Mouse (Mus musculus) brain, embryonic 14.5 days (tissue): Measurements from ENCODE around the gene Rras2. TPM values are rescaled to one million over a fixed set of nuclear protein-coding genes. Genes with fewer than 3 reads are reported as not detected.
A peak's percentile ranks its signal among the peaks of the same experiment; 100 is the strongest.

Source experiments
- DNase-seq: peaks from one replicate; pipeline ENCODE4 v3.0.0-alpha.2; 2011; ENCODE audit warnings: low read depth
- CTCF ChIP-seq: fragments of 200-500 bp; IDR thresholded peaks from 2 replicates; pipeline ENCODE4 v1.5.1; 2012; ENCODE audit warnings: inconsistent platforms, mild to moderate bottlenecking, moderate library complexity, borderline replicate concordance; ENCODE audit not compliant: insufficient read depth, insufficient read length; ENCODE audit errors: extremely low read depth
- POLR2A ChIP-seq: fragments of 200-500 bp; IDR thresholded peaks from 2 replicates; pipeline ENCODE4 v1.6.1; 2012; ENCODE audit warnings: mild to moderate bottlenecking, inconsistent platforms, borderline replicate concordance; ENCODE audit not compliant: poor library complexity, insufficient read depth, insufficient read length, severe bottlenecking; ENCODE audit errors: extremely low read depth
- polyA plus RNA-seq: library from polyadenylated mRNA; depleted of rRNA; stranded (reverse); fragments of >200 nt; gene quantifications from 2 replicates; pipeline ENCODE4 v1.2.3, GENCODE M21; 2012

Rras2 gene
- polyA plus RNA-seq, 1 experiment = 23.1 TPM

DNA sequence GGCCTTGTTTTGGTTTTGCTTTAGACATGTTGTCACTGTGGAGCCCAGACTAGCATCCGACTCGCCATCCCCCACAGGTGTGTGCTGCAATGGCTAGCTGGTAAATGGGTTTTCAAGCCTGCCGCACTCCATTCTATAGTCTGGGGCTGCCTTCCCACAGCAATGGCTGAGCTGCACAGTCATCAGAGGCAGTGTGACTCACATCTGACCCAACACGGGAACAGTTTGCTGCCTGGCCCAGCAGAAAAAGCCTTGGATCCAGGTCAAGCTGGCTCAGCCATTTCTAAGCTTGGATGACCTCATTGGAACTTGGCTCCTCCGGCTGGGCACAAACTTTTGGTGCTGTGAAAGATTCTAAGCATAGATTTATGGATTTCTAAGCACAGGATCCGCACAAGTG lies 88.0 kb downstream of the Rras2 start:
- DNase-seq = no peak
- TF ChIP-seq CTCF (no peak), POLR2A (no peak)

- no peak for DNase-seq
- no peak for TF ChIP-seq POLR2A
- no peak for TF ChIP-seq CTCF
These were observed 88.8 kb downstream of the Rras2 start for GRCm38 (mm10) chr7:114028828-114029227.

GRCm38 (mm10) chr7:114027406-114027805 lies 90.2 kb downstream of the Rras2 start:
- no peak for DNase-seq

GRCm38 (mm10) chr7:114026923-114027322 lies 90.7 kb downstream of the Rras2 start:
- no peak for DNase-seq
- no peak for TF ChIP-seq CTCF
- no peak for TF ChIP-seq POLR2A

More at GRCm38 (mm10) chr7:114027406-114027805, 90.2 kb downstream of the Rras2 start:
- TF ChIP-seq POLR2A = no peak
- no peak for TF ChIP-seq CTCF

- no peak for TF ChIP-seq POLR2A
- peak; percentile 81 for TF ChIP-seq CTCF
- peak; percentile 90 for DNase-seq
These were observed 96.9 kb downstream of the Rras2 start for GRCm38 (mm10) chr7:114020704-114021093.

DNA sequence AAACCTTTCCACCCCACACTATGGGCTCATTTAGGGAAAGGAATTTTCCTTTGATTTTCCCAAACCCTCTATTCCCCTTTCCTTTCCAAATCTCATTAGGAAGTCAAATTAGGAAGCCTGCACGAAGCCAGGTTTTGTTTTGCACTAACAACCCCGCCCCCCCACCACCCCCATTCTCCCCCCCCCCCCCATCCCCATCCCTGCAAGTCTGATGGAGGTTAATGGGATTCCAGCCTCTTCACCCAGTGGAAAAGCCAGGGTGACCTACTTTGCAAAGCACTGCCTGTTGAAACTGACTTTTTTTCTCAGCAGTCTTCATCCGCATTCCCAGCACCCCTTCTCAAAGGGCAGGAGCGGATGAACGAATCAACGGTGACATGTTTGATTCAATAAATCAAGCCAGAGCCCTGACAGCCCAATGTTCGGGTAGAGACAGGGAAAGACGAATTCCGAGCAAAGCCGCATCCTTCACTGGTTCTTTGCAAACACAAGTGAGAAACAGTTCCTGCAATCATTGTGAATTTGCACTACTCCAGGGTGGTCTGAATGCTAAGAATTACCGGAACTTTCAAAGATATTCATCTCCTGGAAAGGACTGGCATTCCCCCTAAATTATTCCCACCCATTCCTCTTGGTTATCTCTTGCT lies 97.4 kb downstream of the Rras2 start:
- TF ChIP-seq CTCF = no peak
- no peak for TF ChIP-seq POLR2A
- DNase-seq = peak; percentile 61

DNA sequence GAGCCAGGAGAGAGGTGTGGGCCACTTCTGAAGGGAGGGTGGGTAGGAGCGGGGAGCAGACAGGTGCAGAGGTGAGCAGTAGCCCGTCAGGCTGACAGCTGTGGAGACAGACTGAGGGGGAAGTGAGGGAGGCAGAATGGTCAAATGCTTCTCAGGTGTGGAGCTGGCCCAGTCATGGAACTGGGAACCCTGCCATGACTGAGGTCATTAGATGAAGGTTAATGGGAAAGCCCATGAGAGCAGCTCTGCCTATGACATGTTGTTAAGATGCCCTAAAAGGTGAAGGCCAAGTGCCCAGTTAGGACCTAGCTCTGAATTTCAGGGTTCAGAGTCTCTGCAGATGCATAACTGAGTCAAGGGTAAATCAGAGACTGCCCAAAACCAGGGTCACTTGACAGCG lies 98.7 kb downstream of the Rras2 start:
- TF ChIP-seq CTCF (no peak), POLR2A (no peak)
- DNase-seq = no peak

- TF ChIP-seq POLR2A (no peak), CTCF (no peak)
- DNase-seq = no peak
These were observed 101.3 kb downstream of the Rras2 start for GRCm38 (mm10) chr7:114016001-114016949.

DNA sequence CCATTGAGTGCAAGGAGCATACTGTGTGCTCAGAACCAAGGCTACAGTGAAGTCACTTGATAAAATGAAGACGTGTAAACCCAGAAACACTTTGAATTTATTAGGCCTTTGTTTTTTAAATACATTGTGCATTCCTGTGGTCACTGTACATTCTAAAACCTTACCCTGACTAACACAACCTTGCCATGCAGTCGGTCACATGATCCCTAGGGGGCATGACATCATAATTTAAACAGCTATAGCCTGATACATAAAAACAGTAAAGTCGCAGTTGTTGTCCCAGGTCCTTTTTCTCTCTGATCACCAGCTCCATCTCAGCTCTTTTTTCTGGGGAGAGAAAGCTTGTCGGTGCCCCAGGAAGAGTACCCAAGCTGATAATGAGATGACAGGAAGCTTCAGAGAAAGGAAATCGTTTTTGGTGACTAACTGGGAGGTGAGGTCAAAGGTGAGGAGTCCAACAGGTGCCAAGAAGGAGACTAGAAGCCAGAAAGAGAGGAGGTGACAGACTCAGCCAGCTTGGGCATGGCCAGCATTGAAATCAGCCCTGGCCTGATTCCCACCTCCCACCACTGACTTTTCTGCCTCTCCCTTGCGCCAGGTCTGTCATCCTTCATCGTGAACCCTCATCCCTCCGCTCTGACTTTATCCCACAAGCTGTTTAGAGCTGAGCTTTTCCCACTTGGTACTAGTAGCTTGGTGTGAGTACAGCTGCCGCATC lies 105.7 kb downstream of the Rras2 start:
- DNase-seq = no peak
- TF ChIP-seq POLR2A (no peak), CTCF (no peak)

- no peak for DNase-seq
- TF ChIP-seq POLR2A (no peak), CTCF (peak; percentile 42; the same call in 1 of the 2 replicates)
These were observed 110.0 kb downstream of the Rras2 start for GRCm38 (mm10) chr7:114007565-114007964.

DNA sequence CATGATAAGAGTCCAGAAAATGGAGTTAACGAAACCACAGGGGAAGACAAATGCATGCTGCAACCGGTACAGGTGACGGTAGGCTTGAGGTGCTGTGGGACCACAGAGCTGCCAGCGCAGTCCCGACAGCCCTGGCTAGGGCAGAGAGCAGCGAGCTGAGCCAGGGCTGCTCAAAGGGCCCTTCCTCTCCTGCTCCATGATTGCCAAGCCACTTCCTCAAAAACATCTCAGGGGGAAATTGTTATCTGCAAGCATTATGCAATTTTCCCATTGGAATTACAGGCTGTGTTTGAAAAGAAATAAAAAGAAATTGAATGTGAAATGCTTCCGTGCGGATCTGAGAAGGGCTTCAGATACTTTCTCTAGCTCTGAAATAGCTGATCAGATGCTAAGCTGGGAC lies 111.1 kb downstream of the Rras2 start:
- no peak for DNase-seq
- TF ChIP-seq POLR2A = no peak
- no peak for TF ChIP-seq CTCF
